Mouse (Mus musculus): ENCODE measurements around the gene Alg11. TPM values are rescaled to one million over a fixed set of nuclear protein-coding genes. Genes with fewer than 3 reads are reported as not detected.

The Alg11 gene
- polyA plus RNA-seq, 1 experiment from 2014 or later = 34.6 TPM

GRCm38 (mm10) chr8:22107020-22107419 lies 46.5 kb downstream of the Alg11 start:
- no peaks in the 10 kb centered on the region for H3K36me3 ChIP-seq (replicated peaks)
- H3K9me3 ChIP-seq = no peaks in the 10 kb centered on the region
- no peak overlapping the region for H3K4me3 ChIP-seq
- DNase-seq (ENCODE audit: extremely low spot score, low spot score) = no peak
- H3K27me3 ChIP-seq (ENCODE audit: poor library complexity, severe bottlenecking) = no peaks in the 10 kb centered on the region
- 79% methylated on average over 4 of the region's 4 CpGs for WGBS
- H3K27ac ChIP-seq = no peak overlapping the region
- H3K4me1 ChIP-seq = no peaks in the 10 kb centered on the region

Other genes with a start within 250 kb of the Alg11 start
- not detected in 2 replicates for gene Defb50, start 237.2 kb upstream of the Alg11 start, polyA plus RNA-seq (2016; fragmentation: Nextera tagmentation; extraction: Ambion mirVana)
- gene Defb2, start 220.8 kb upstream of the Alg11 start, polyA plus RNA-seq (2016; fragmentation: Nextera tagmentation; extraction: Ambion mirVana) = not detected in 2 replicates
- not detected in 2 replicates for gene Defb10, start 201.8 kb upstream of the Alg11 start, polyA plus RNA-seq (2016; fragmentation: Nextera tagmentation; extraction: Ambion mirVana)
- not detected in 2 replicates for gene Defb9, start 175.3 kb upstream of the Alg11 start, polyA plus RNA-seq (2016; fragmentation: Nextera tagmentation; extraction: Ambion mirVana)
- not detected in 2 replicates for gene Defb11, start 154.3 kb upstream of the Alg11 start, polyA plus RNA-seq (2016; fragmentation: Nextera tagmentation; extraction: Ambion mirVana)
- not detected in 2 replicates for gene Defb15, start 128.0 kb upstream of the Alg11 start, polyA plus RNA-seq (2016; fragmentation: Nextera tagmentation; extraction: Ambion mirVana)
- not detected in 2 replicates for gene Defb35, start 122.4 kb upstream of the Alg11 start, polyA plus RNA-seq (2016; fragmentation: Nextera tagmentation; extraction: Ambion mirVana)
- not detected in 2 replicates for gene Defb13, start 114.0 kb upstream of the Alg11 start, polyA plus RNA-seq (2016; fragmentation: Nextera tagmentation; extraction: Ambion mirVana)
- gene Fam90a1a, start 102.0 kb upstream of the Alg11 start, polyA plus RNA-seq (2016; fragmentation: Nextera tagmentation; extraction: Ambion mirVana) = not detected in 2 replicates
- not detected in 2 replicates for gene Ccdc70, start 90.9 kb upstream of the Alg11 start, polyA plus RNA-seq (2016; fragmentation: Nextera tagmentation; extraction: Ambion mirVana)
- 2.3 and 2.7 TPM in 2 replicates for gene Atp7b, start 416 bp upstream of the Alg11 start, polyA plus RNA-seq (2016; fragmentation: Nextera tagmentation; extraction: Ambion mirVana)
- not detected in 2 replicates for gene Nek5, start 64.3 kb downstream of the Alg11 start, polyA plus RNA-seq (2016; fragmentation: Nextera tagmentation; extraction: Ambion mirVana)
- 5.8 and 6.1 TPM in 2 replicates for gene Nek3, start 105.7 kb downstream of the Alg11 start, polyA plus RNA-seq (2016; fragmentation: Nextera tagmentation; extraction: Ambion mirVana)
- gene Ckap2, start 125.1 kb downstream of the Alg11 start, polyA plus RNA-seq (2016; fragmentation: Nextera tagmentation; extraction: Ambion mirVana) = 57.3 and 59.8 TPM in 2 replicates
- 45.8 and 46.3 TPM in 2 replicates for gene Vps36, start 132.1 kb downstream of the Alg11 start, polyA plus RNA-seq (2016; fragmentation: Nextera tagmentation; extraction: Ambion mirVana)
- gene Thsd1, start 166.6 kb downstream of the Alg11 start, polyA plus RNA-seq (2016; fragmentation: Nextera tagmentation; extraction: Ambion mirVana) = 9.8 and 10.5 TPM in 2 replicates
- not detected in 2 replicates for gene Tpte, start 222.7 kb downstream of the Alg11 start, polyA plus RNA-seq (2016; fragmentation: Nextera tagmentation; extraction: Ambion mirVana)